Mouse (Mus musculus) gastrocnemius, adult 2 months (tissue): Measurements from ENCODE around the gene Gm20388. TPM values are rescaled to one million over a fixed set of nuclear protein-coding genes. Genes with fewer than 3 reads are reported as not detected.
A peak's percentile ranks its signal among the peaks of the same experiment; 100 is the strongest.

ENCODE experiments used
- DNase-seq: peaks from one replicate; pipeline ENCODE4 v3.0.0; 2022
- H3K27ac ChIP-seq: fragments of 200-600 bp; 2 replicates; pipeline ENCODE4 v1.8.1; 2022; ENCODE audit warnings: mild to moderate bottlenecking
- H3K4me3 ChIP-seq: fragments of 200-600 bp; 2 replicates; pipeline ENCODE4 v1.8.1; 2022; ENCODE audit warnings: mild to moderate bottlenecking, moderate library complexity
- CTCF ChIP-seq: fragments of 200-600 bp; IDR thresholded peaks from 2 replicates; pipeline ENCODE4 v1.8.1; 2022; ENCODE audit warnings: antibody characterized with exemption, mild to moderate bottlenecking, moderate library complexity
- intact Hi-C: fragments of 180-260 bp; cut with DNase I; formaldehyde crosslinking; loops from one replicate; pipeline ENCODE4 v1.15.1; 2025
- total RNA-seq, 2 experiments: library from RNA; stranded (reverse); gene quantifications; 2 replicates each; pipeline ENCODE4 v1.2.3; 2021

Gene Gm20388
- total RNA-seq, 2 experiments from 2014 or later: 6.1 to 15.0 TPM

DNA sequence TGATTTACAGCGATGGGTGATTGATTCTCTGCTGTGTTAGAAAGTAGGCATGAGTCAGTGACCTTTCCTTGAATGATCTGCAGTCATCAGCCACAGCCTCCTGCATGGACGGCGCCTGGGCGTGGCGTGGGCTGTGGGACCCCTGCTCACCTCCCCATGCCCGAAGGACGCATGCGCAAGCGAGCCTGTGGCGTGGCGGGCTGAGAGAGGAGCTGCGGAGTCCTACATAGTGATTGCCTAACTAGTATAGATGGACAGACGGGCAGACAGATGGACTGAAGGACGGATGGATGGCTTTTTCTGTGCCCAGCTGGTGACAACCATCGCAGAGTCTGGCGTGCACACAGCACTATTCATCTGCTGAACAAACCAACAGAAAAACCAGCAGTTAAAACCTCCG, 1106.0 kb downstream of the Gm20388 start:
- intact Hi-C loops: no loop called here
- DNase-seq: no peak
- TF ChIP-seq CTCF: no peak
- Histone ChIP-seq H3K27ac (no peak overlapping the region), H3K4me3 (no peak overlapping the region)

DNA sequence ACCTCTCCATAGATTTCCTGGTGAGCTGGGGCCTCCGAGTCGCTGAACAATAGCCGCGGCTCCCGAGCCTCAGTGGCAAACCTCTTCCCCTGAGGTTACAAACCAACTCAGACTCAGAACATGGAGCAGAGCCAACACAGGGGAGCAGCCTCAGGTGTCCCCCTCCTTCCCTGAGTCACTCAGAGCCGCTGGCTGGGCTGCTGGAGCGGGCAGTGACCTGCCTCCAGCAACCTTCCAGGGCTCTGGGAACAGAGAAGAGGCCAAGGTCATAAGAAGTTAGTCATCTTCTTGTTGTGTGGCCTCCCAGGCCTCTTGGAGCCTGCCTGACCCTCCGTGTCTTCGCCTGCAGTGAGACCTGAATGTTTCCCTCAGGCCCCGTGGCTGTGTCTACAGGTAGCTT, 1107.6 kb downstream of the Gm20388 start:
- Histone ChIP-seq H3K27ac (no peak overlapping the region), H3K4me3 (no peak overlapping the region)
- no peak for DNase-seq
- intact Hi-C loops: no loop called here
- TF ChIP-seq CTCF: no peak

DNA sequence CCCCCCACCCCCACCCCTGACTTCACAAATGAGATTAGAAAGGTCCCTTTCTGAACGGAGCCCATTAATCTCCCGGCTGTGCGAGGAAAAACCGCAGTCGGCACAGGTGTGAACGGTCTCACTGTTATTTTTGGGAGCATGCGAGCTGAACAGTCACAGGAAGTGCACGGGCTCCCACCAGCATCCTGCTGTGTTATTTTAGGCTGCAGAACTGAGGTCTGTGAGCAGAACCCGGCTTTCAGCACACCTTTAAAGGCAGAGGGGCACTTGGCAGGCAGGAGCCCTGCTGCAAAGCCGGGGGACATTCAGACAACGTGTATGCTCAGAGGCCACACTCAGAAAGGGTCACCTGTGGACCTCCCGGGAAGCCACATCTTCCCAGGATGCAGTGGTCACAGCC, 1110.8 kb downstream of the Gm20388 start:
- intact Hi-C loops: no loop called here
- no peak for TF ChIP-seq CTCF
- no peak for DNase-seq
- no peak overlapping the region for H3K27ac ChIP-seq
- no peak overlapping the region for H3K4me3 ChIP-seq

DNA sequence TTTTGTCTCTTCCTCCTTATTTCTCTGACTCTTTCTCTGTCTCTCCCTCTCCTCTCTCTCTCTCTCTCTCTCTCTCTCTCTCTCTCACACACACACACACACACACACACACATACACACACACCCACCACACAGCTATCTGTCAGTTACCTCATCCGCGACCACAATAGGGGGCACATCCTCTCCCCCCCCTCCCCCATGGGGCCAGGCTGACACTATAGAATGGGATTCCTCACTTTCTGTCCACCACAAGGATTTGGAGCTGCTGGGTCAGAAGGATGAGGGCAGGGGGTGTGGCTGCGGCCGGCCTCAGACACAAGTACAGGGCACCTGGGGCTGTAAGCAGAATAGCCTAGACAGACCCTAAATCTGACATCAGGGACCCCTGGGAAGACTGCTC, 1112.4 kb downstream of the Gm20388 start:
- TF ChIP-seq CTCF: no peak
- intact Hi-C loops: no loop called here
- DNase-seq: no peak
- no peak overlapping the region for H3K27ac ChIP-seq
- no peak overlapping the region for H3K4me3 ChIP-seq

DNA sequence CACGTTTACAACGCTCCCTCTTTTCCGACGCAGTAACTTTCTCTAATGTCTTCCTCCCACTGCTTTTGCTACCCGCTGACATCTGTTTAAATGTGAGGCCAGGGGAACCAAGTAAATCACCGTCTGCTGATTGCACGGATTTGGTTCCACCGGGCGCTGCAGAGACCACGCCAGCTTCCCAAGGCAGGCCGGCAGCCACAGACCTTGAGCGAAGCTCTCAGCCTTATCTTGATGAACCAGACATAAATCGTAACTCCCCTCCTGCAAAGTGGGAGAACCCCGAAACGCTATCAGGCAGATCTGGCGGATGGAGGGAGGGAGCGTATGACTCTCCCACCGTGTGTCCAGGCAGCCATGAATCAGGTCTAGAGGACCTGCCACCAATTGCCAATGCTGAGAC, 1113.1 kb downstream of the Gm20388 start:
- TF ChIP-seq CTCF: no peak
- Histone ChIP-seq H3K4me3 (no peak overlapping the region), H3K27ac (no peak overlapping the region)
- intact Hi-C loops: no loop called here
- DNase-seq: no peak

DNA sequence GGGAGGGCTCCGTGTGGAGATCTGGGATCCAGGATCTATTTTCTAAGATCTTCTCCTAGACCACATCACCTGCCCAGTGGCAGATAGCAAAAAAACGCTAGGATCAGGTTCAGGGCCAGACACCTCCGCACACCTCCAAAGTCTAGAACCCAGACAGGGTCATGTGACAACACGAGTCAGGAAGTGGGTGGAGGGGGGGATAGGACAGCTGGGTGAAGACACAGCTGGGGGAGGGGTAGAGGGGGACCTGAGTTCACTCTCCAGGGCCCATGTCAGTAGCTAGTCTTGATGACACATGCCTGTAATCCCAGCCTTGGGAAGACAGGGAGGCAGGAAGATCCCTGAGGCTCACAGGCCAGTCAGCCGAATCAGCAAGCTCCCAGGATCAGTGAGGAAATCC, 1114.8 kb downstream of the Gm20388 start:
- no peak overlapping the region for H3K4me3 ChIP-seq
- no peak overlapping the region for H3K27ac ChIP-seq
- TF ChIP-seq CTCF: no peak
- no peak for DNase-seq
- intact Hi-C loops: no loop called here

DNA sequence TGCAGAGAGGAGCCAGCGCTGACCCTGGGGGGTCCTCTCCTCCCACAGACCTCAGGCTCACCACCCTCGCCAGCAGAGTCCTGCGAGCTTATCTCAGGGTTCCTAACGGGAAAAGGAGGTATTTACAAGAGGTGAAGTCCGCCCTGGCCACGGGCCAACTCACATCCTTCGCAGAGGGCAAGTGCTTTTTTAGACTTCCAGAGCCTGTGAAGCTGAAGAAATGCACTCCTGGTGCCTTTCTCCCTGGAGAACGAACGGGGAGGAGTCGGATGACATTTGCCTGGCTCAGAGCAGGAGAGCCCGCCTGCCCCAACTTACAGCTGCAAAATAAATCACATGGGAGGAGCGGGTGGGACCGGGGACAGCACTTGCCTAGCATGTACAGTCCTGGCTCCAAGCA, 1117.1 kb downstream of the Gm20388 start:
- no peak overlapping the region for H3K27ac ChIP-seq
- DNase-seq: peak; percentile 47
- TF ChIP-seq CTCF: no peak
- H3K4me3 ChIP-seq: no peak overlapping the region
- intact Hi-C loops: no loop called here

DNA sequence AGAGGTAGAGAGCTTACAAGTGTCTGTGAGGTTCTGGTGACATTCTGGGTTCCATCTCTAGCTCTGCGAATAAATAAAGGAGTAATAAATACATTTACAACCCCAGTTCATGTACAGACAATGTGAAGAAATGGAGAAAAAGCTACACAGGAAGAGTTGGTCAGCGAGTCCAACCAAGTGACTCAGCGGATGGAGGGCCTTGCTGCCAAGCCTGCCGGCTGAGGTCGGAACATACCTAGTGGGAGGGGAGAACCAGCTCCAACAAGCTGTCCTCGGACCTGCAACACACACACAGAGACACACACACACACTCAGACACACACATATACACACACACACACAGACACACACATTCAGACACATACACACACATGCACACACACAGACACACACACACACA, 1118.4 kb downstream of the Gm20388 start:
- intact Hi-C loops: no loop called here
- TF ChIP-seq CTCF: no peak
- Histone ChIP-seq H3K4me3 (no peak overlapping the region), H3K27ac (no peak overlapping the region)
- DNase-seq: no peak

DNA sequence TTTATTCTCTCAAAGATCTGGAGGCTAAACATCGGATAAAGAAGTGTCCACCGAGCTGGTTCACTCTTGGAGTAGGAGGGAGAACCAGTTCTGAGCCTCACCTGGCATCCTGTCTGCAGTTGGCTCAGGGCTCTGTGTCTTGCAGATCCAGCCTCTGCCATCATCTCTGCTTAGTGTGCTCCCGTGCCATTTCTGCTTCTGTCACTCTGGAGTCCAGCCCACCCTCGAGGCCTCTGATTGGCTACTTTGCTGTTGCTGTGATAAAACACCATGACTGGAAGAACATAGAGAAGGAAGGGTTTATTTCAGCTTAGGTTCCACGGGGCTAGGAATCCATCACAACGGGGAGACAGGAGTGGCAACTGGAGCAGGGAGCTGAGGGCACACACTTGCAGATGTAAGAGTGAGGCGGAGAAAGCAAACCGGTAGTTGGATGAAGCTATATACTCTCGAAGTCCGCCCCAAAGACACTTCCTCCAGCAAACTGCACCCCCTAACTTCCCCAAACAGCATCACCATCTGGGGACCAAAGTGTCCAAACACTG, 1119.9 kb downstream of the Gm20388 start:
- intact Hi-C loops: no loop called here
- Histone ChIP-seq H3K4me3 (no peak overlapping the region), H3K27ac (no peak overlapping the region)
- TF ChIP-seq CTCF: no peak
- no peak for DNase-seq

DNA sequence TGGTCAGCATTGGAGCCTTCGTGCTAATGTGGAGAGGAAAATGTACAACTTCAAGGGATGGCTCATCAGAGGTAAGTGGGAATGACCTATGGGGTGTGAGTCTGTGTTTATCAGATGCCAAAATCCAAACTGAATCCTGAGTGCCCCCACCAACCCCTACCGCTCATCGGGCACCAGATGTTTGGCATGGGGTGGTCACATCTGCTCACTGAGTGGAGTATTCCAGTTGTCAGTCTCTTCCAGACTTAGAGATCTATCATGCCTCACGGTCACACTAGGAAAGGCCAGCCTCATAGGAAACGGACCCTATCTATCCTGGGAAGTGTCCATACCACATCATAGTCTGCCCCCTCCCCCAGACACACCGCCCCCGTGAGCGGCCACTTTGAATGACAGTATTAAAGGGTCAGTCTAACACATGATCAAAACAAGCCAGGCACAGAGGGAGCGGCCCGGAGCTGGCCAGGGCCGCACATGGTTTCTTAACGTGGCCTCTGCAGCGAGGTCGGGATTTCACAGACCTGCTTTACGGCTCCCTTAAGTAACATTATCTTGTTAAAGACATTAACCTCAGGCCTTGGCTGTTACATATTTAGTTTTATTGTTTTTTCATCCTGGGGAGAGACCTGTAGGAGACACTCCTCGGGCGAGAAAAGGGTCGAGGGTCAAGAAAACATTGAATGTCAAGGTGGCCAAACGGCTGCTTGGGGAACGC, 1122.8 kb downstream of the Gm20388 start:
- no peak overlapping the region for H3K4me3 ChIP-seq
- H3K27ac ChIP-seq: no peak overlapping the region
- TF ChIP-seq CTCF: no peak
- DNase-seq: no peak
- intact Hi-C loops: no loop called here

DNA sequence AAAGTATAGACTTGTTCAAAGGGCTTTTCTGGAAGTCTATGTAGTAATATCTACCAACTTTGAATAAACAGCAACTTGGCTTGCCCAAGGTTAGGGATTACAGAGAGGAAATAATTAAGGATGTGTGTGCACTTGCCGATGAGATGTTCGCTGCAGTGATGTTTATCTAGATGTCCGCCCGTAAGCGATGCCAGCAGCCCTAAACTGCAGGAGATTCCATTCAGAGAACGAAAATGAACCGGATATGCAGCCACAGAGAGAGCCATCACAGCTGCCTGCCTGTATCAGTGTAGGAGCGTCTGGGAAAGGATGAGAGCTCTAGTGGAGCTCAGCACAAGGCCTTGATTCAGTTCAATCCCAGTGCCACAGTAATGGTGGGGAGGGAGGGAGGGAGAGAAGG, 1125.0 kb downstream of the Gm20388 start:
- no peak overlapping the region for H3K27ac ChIP-seq
- H3K4me3 ChIP-seq: no peak overlapping the region
- intact Hi-C loops: no loop called here
- DNase-seq: no peak
- no peak for TF ChIP-seq CTCF

DNA sequence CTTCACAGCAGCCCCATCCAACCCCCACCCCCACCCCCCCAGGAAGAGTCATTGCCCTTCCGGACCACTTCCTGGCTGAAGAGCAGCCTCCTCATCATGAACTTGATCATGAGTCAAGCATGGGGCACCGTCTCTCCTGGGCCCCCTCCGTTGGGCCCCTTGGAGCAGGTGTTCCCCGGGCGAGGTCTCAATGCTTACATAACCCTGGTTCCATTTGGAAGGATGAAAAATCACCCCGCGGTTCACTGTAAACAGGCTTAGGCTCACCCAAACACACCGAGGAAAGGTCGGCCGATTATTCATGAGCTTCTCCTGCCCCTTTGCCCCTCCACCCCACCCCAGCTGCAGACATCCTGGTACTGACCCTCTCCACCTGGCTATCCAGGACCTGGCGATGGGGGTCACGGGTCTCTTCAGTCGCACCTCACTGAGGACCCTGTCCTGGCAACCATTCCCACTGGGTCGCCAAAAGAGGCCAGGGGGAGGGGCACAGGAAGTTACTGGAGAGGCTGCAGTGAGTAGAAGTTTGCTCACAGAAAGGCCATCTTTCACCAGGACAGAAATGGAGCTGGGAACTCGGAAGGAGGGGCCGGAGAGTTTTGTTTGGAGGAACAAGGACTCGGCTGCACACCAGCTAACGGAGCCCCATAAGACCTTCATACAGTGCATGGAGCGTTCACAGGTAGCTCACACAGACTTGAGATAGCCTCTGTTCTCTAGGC, 1133.2 kb downstream of the Gm20388 start:
- intact Hi-C loops: no loop called here
- Histone ChIP-seq H3K27ac (no peak overlapping the region), H3K4me3 (no peak overlapping the region)
- no peak for TF ChIP-seq CTCF
- DNase-seq: no peak

DNA sequence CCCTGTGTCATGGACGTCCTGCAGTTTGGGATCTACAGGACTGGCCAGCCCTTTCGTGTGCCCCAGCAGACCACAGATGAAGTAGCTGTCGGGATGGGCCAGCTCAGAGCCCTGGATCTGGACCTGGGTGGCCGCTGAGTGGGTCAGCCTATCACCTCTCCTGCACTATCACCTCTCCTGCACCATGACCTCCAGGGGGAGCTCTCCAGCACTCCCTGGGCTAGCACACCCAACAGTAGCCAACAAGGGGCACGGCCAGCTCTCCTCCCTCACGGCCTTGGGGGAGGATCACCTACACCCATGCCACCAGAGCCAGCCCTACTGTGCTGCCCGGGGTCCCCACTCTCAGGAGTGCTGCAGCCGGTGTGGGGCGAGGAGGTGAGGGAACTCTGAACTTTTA, 1136.8 kb downstream of the Gm20388 start:
- peak; percentile 28 for TF ChIP-seq CTCF
- no peak for DNase-seq
- intact Hi-C loops: no loop called here
- Histone ChIP-seq H3K4me3 (no peak overlapping the region), H3K27ac (no peak overlapping the region)

DNA sequence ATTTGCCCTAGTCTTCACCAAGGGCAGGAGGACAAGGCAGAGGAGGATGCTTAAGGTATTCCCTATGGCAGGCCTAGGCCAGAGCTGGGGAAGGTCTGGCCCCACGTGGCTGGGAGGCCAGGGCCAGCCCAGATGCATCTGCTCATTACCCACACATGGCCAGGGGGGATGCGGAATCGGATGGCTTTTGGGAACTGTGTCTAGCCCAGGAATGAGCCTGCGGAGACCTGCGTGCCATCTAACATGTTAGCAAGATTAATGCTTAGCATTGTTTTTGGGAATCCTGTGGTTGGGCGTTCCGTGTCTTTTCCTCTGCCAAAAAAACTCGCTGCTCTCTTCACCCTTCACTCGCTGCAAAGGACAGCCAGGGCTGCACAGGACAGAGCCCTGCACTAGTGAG, 1147.4 kb downstream of the Gm20388 start:
- no peak for TF ChIP-seq CTCF
- DNase-seq: no peak
- H3K27ac ChIP-seq: no peak overlapping the region
- intact Hi-C loops: no loop called here
- no peak overlapping the region for H3K4me3 ChIP-seq
